Mouse (Mus musculus): ENCODE data around the gene Pi4kb.

DNA sequence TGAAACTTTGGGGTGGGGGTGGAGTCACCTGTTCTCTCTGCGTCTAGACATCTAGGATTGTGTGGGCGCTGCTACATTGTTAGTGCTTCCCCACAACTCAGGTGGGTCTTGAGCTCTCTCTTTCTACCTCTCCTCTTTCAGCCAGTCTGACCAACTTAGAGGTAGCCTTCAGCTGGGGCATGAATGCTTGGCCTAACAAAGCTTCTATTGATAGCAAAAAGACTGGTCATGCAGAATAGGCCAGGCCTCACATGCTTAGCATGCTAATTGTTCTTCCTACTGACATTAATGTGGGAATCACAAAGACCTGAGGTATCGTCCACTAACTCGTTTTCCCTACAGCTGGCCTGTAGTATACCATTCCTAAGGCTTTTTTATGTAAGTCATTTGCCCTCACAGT is 28.0 kb downstream of the Pi4kb start:
- TF ChIP-seq CTCF (IDR thresholded peaks at IDR 0.05; ENCODE audit: insufficient read depth, low read depth, low read length) (no peak), POLR2A (IDR thresholded peaks at IDR 0.05; ENCODE audit: insufficient read depth, low read depth, low read length) (no peak)

Measured in olfactory bulb, adult 2 months (tissue).